Mouse (Mus musculus): ENCODE results near the gene Agbl1. TPM values are rescaled to one million over a fixed set of nuclear protein-coding genes. Genes with fewer than 3 reads are reported as not detected.
"Not testable (repeated sequence)": the region's sequence is repeated elsewhere in the genome, so short reads cannot be mapped to it uniquely, and the experiment has no call there.

Agbl1 gene
- total and polyA plus RNA-seq, 3 experiments = not detected

DNA sequence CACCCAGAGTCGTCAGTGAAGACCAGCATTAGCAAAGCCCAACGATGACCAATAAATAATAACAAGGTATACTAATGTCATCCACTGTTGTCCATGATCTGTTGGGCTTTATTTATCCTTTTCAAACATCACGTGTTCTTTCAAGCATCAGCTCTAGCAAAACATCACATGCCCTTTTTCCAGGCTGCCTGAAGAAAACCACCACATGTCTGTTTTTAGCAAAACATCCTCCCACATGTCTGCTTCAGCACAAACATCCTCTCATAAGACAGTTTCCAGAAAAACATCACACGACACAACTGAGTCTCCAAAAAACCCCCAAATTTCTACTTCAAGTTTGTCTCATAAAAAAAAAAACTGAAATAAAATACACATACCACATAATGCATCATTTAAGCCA is 7.8 kb downstream of the Agbl1 start:
- no peaks in the 10 kb centered on the region for H3K36me3 ChIP-seq (replicated peaks in 1 of 2; ENCODE audit: control insufficient read depth in 1 of 2, insufficient read depth in 1 of 2, low read length in 1 of 2)
- no peaks in the 10 kb centered on the region for H3K4me1 ChIP-seq (ENCODE audit: control insufficient read depth in 1 of 2, insufficient read depth in 2 of 2)
- no peaks in the 10 kb centered on the region for H3K9me3 ChIP-seq (replicated peaks; ENCODE audit: low read length)
- no peak overlapping the region for H3K4me3 ChIP-seq (replicated peaks in 1 of 3; ENCODE audit: low read depth in 2 of 3, low read length in 2 of 3, poor library complexity in 1 of 3)
- no peaks in the 10 kb centered on the region for H3K79me2 ChIP-seq (replicated peaks; ENCODE audit: control insufficient read depth, extremely low read depth, insufficient read depth, poor library complexity, severe bottlenecking)
- no peak for DNase-seq (ENCODE audit: extremely low read depth)
- H3K9ac ChIP-seq (ENCODE audit: insufficient read depth, low read depth) = no peak overlapping the region
- H3K27me3 ChIP-seq (replicated peaks) = peaks cover 18% of the 10 kb centered on the region
- dilution Hi-C loops (cut with MboI; ENCODE audit: extremely low pct_ligation_motif_present, extremely low pct_unique_long_range_greater_than_20kb, low sequenced_read_pairs) = no loop called here
- in situ Hi-C loops (cut with MboI; ENCODE audit: low pct_ligation_motif_present, low pct_unique_long_range_greater_than_20kb, low sequenced_read_pairs) = no loop called here
- TF ChIP-seq NRF1 (IDR thresholded peaks at IDR 0.05; ENCODE audit: low read depth, low read length) = no peak
- no peak for TF ChIP-seq ZKSCAN1 (IDR thresholded peaks at IDR 0.05; ENCODE audit: borderline replicate concordance, low read depth, low read length)
- TF ChIP-seq TCF12 (IDR thresholded peaks at IDR 0.05; ENCODE audit: low read depth, low read length) = no peak
- TF ChIP-seq E2F4 (IDR thresholded peaks at IDR 0.05; ENCODE audit: insufficient replicate concordance, low read depth, low read length) = no peak
- TF ChIP-seq ZNF384 (IDR thresholded peaks at IDR 0.05; ENCODE audit: low read depth, low read length) = no peak
- H3K4me2 ChIP-seq (ENCODE audit: insufficient read depth, low read depth, poor library complexity, severe bottlenecking) = no peak overlapping the region
- H3K27ac ChIP-seq (ENCODE audit: insufficient read depth, low read depth) = no peak overlapping the region

DNA sequence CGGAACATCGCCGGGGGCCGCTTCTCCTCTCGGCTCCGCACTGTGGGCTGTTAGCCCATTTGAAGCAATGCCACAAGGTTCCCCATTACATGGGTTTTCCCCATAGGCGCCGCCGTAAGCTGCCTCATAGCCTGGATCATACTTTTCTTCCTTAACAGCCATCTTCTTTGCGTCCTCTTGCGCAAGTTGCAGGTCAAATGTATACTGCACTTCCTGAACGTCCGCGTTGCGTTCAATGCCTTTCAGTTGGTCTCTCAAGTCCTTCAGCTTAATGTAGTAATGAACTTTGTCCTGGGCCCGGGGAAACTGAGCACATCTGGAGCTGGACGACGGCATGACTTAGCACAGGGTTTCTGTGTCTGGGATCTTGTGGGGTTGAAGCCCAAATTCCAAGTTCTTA is 15.2 kb downstream of the Agbl1 start:
- H3K27ac ChIP-seq (ENCODE audit: insufficient read depth, low read depth); in situ Hi-C loops (cut with MboI; ENCODE audit: low pct_ligation_motif_present, low pct_unique_long_range_greater_than_20kb, low sequenced_read_pairs); H3K4me3 ChIP-seq (replicated peaks in 1 of 3; ENCODE audit: low read depth in 2 of 3, low read length in 2 of 3, poor library complexity in 1 of 3); H3K4me2 ChIP-seq (ENCODE audit: insufficient read depth, low read depth, poor library complexity, severe bottlenecking); H3K27me3 ChIP-seq (replicated peaks); H3K79me2 ChIP-seq (replicated peaks; ENCODE audit: control insufficient read depth, extremely low read depth, insufficient read depth, poor library complexity, severe bottlenecking); H3K36me3 ChIP-seq (replicated peaks in 1 of 2; ENCODE audit: control insufficient read depth in 1 of 2, insufficient read depth in 1 of 2, low read length in 1 of 2); DNase-seq (ENCODE audit: extremely low read depth); H3K4me1 ChIP-seq (ENCODE audit: control insufficient read depth in 1 of 2, insufficient read depth in 2 of 2); dilution Hi-C loops (cut with MboI; ENCODE audit: extremely low pct_ligation_motif_present, extremely low pct_unique_long_range_greater_than_20kb, low sequenced_read_pairs); H3K9ac ChIP-seq (ENCODE audit: insufficient read depth, low read depth); H3K9me3 ChIP-seq (replicated peaks; ENCODE audit: low read length): not testable (repeated sequence)

DNA sequence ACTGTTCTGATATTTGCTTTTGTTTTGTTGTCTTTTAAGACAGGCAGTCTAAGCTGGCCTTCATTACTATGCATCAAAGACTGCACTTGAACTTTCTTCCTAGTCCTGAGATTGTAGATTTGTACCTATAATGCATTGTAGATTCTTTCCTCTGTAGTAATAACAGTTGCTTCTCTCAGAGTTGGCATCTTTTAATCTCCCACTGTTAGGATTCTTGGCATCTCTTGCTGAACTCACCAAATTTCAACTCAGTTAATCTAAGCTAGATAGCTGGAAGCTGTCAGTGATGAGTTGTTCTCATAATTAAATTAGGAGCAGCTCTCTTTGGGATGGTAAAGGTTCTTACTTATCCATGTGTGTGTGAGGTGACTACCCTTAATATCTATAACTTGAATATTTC is 45.4 kb downstream of the Agbl1 start:
- dilution Hi-C loops (cut with MboI; ENCODE audit: extremely low pct_ligation_motif_present, extremely low pct_unique_long_range_greater_than_20kb, low sequenced_read_pairs) = no loop called here
- Histone ChIP-seq H3K4me1 (ENCODE audit: control insufficient read depth in 1 of 2, insufficient read depth in 2 of 2) (no peaks in the 10 kb centered on the region), H3K4me2 (ENCODE audit: insufficient read depth, low read depth, poor library complexity, severe bottlenecking) (no peak overlapping the region), H3K9ac (ENCODE audit: insufficient read depth, low read depth) (no peak overlapping the region), H3K27ac (ENCODE audit: insufficient read depth, low read depth) (no peak overlapping the region), H3K36me3 (replicated peaks in 1 of 2; ENCODE audit: control insufficient read depth in 1 of 2, insufficient read depth in 1 of 2, low read length in 1 of 2) (no peaks in the 10 kb centered on the region), H3K9me3 (replicated peaks; ENCODE audit: low read length) (no peaks in the 10 kb centered on the region), H3K4me3 (replicated peaks in 1 of 3; ENCODE audit: low read depth in 2 of 3, low read length in 2 of 3, poor library complexity in 1 of 3) (no peak overlapping the region), H3K79me2 (replicated peaks; ENCODE audit: control insufficient read depth, extremely low read depth, insufficient read depth, poor library complexity, severe bottlenecking) (no peaks in the 10 kb centered on the region), H3K27me3 (replicated peaks) (peaks cover 51% of the 10 kb centered on the region)
- in situ Hi-C loops (cut with MboI; ENCODE audit: low pct_ligation_motif_present, low pct_unique_long_range_greater_than_20kb, low sequenced_read_pairs) = no loop called here
- DNase-seq (ENCODE audit: extremely low read depth) = no peak
- TF ChIP-seq IRF4 (IDR thresholded peaks at IDR 0.05; ENCODE audit: low read depth, low read length) (no peak), ZC3H11A (IDR thresholded peaks at IDR 0.05; ENCODE audit: low read depth, low read length) (no peak), E2F4 (IDR thresholded peaks at IDR 0.05; ENCODE audit: insufficient replicate concordance, low read depth, low read length) (no peak), MAX (IDR thresholded peaks at IDR 0.05; ENCODE audit: low read length) (no peak), PAX5 (IDR thresholded peaks at IDR 0.05; ENCODE audit: low read length) (no peak), ZNF384 (IDR thresholded peaks at IDR 0.05; ENCODE audit: low read depth, low read length) (no peak), UBTF (IDR thresholded peaks at IDR 0.05; ENCODE audit: low read depth, low read length) (no peak), HCFC1 (IDR thresholded peaks at IDR 0.05; ENCODE audit: low read depth, low read length) (no peak), USF2 (conservative IDR thresholded peaks at IDR 0.05; ENCODE audit: low read depth, low read length) (no peak), MAZ (IDR thresholded peaks at IDR 0.05; ENCODE audit: low read depth, low read length) (no peak), MAFK (IDR thresholded peaks at IDR 0.05; ENCODE audit: insufficient replicate concordance, low read length) (no peak)

Data from CH12.LX (cell line).